Mouse (Mus musculus): ENCODE data around the gene Atg5. TPM values are rescaled to one million over a fixed set of nuclear protein-coding genes. Genes with fewer than 3 reads are reported as not detected.

Gene Atg5
- polyA plus RNA-seq, 1 experiment: 2.0 TPM

DNA sequence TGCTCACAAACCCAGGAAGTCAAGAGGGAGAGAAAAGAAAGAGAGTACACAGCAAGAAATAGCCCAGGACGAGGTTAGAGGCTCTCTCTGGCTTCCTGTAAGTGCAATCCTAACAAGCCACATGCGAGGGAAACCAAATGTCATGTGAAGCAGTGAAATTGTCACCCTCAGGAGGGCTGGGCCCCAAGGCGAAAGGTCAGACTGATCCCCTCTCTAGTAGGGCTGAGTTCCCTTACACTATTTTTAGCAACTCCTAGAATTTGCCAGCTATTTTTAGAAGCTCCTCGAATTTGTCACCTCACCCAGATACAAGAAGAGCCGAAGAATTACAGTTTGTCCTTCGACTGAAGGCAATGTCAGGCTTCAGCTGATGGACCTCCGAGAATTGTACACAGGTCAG, 135.3 kb downstream of the Atg5 start:
- Histone ChIP-seq H3K27ac (ENCODE audit: control insufficient read depth, insufficient read depth, low read depth, low read length) (no peak overlapping the region), H3K27me3 (ENCODE audit: control insufficient read depth, insufficient read depth, low read length) (no peaks in the 10 kb centered on the region), H3K4me1 (ENCODE audit: control insufficient read depth, insufficient read depth, low read length) (no peaks in the 10 kb centered on the region), H3K36me3 (ENCODE audit: control insufficient read depth, insufficient read depth, low read length) (no peaks in the 10 kb centered on the region), H3K4me3 (ENCODE audit: control insufficient read depth, low read depth, low read length) (no peak overlapping the region)
- TF ChIP-seq POLR2A (IDR thresholded peaks at IDR 0.05; ENCODE audit: control insufficient read depth, low read depth, low read length) (no peak), CTCF (IDR thresholded peaks at IDR 0.05; ENCODE audit: control insufficient read depth, insufficient read depth, insufficient replicate concordance, low read depth, low read length) (no peak)

DNA sequence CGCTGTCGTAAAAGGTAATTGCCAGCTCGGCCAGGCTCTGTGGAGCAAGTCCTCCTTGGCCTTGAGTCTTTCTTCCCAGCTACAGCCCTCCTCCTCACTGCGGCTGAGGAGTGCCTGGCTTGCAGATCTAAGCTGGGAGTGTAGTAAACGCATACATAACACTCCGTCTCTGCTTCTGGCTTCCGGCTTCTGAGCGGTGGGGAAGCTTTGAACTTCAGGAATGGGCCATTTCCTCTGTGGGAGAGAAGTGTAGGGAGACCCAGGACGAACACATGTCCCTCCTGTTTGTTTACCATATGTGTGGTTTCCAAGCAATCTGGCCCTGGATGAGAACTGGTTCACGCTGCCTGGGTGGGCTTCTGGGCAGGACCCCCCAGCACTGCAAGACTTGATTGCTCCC, 140.9 kb downstream of the Atg5 start:
- Histone ChIP-seq H3K4me1 (ENCODE audit: control insufficient read depth, insufficient read depth, low read length) (no peaks in the 10 kb centered on the region), H3K27me3 (ENCODE audit: control insufficient read depth, insufficient read depth, low read length) (no peaks in the 10 kb centered on the region), H3K36me3 (ENCODE audit: control insufficient read depth, insufficient read depth, low read length) (no peaks in the 10 kb centered on the region), H3K4me3 (ENCODE audit: control insufficient read depth, low read depth, low read length) (no peak overlapping the region), H3K27ac (ENCODE audit: control insufficient read depth, insufficient read depth, low read depth, low read length) (no peak overlapping the region)
- TF ChIP-seq POLR2A (IDR thresholded peaks at IDR 0.05; ENCODE audit: control insufficient read depth, low read depth, low read length): no peak
- TF ChIP-seq CTCF (IDR thresholded peaks at IDR 0.05; ENCODE audit: control insufficient read depth, insufficient read depth, insufficient replicate concordance, low read depth, low read length): no peak

DNA sequence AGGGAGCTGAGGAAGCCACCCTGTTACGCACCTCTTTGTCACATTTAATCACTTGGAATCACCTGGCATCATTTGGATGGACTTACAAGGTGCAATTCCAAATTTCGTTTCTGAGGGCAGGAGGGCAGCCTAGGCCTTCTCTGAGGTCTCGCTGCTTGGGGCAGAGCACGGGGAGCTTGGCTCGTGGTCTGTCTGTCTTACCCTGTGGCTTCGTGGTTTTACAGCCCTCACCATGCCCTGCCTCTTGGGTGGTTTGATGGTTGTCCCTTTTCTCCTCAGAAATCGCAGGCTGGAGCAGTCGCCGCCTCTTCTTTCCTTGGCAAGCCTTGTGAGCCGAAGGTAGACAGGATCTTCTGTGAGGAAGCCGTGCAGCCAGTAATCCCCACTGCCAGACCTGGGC, 141.8 kb downstream of the Atg5 start:
- Histone ChIP-seq H3K36me3 (ENCODE audit: control insufficient read depth, insufficient read depth, low read length) (no peaks in the 10 kb centered on the region), H3K27me3 (ENCODE audit: control insufficient read depth, insufficient read depth, low read length) (no peaks in the 10 kb centered on the region), H3K27ac (ENCODE audit: control insufficient read depth, insufficient read depth, low read depth, low read length) (no peak overlapping the region), H3K4me1 (ENCODE audit: control insufficient read depth, insufficient read depth, low read length) (no peaks in the 10 kb centered on the region), H3K4me3 (ENCODE audit: control insufficient read depth, low read depth, low read length) (no peak overlapping the region)
- TF ChIP-seq POLR2A (IDR thresholded peaks at IDR 0.05; ENCODE audit: control insufficient read depth, low read depth, low read length): no peak
- TF ChIP-seq CTCF (IDR thresholded peaks at IDR 0.05; ENCODE audit: control insufficient read depth, insufficient read depth, insufficient replicate concordance, low read depth, low read length): no peak

Other genes with a start within 250 kb of the Atg5 start
- gene Crybg1, start 119.5 kb upstream of the Atg5 start, polyA plus RNA-seq (2012; rRNA removed): 0.41 and 0.75 TPM in 2 replicates

All from testis, adult 2 months (tissue).